Mouse (Mus musculus) cerebellum, adult 18-20 months (tissue): ENCODE results near the gene Apba3.

Experiments
- DNase-seq, 2 experiments: peaks; one replicate each; pipeline ENCODE4 v3.0.0; 2021

Gene Apba3

GRCm38 (mm10) chr10:81252424-81253419 is 14.0 kb upstream of the Apba3 start, which contains the start of gene Matk:
TSS of gene Matk (plus strand) at chr10:81252935.
- peak; percentile 68 to 73 for DNase-seq

- DNase-seq: no peak
Measured at GRCm38 (mm10) chr10:81254886-81255285, 11.9 kb upstream of the Apba3 start.

GRCm38 (mm10) chr10:81257158-81258039 is 9.4 kb upstream of the Apba3 start:
- DNase-seq: peak; percentile 53 to 65

- DNase-seq: no peak
Measured at GRCm38 (mm10) chr10:81259225-81259884, 7.4 kb upstream of the Apba3 start.

GRCm38 (mm10) chr10:81261025-81261424 is 5.7 kb upstream of the Apba3 start:
- DNase-seq: no peak

GRCm38 (mm10) chr10:81265540-81265939 is 1.2 kb upstream of the Apba3 start:
- no peak for DNase-seq

GRCm38 (mm10) chr10:81268056-81268455 is 1.3 kb downstream of the Apba3 start:
- DNase-seq: peak; percentile 85 to 93

GRCm38 (mm10) chr10:81268643-81269412 is 2.1 kb downstream of the Apba3 start:
- DNase-seq: no peak

GRCm38 (mm10) chr10:81272356-81272755 is 5.6 kb downstream of the Apba3 start:
- no peak for DNase-seq

GRCm38 (mm10) chr10:81273842-81274241 is 7.1 kb downstream of the Apba3 start:
- DNase-seq: no peak

GRCm38 (mm10) chr10:81277676-81278075 is 10.9 kb downstream of the Apba3 start:
- peak in 1 of 2 experiments; percentile 47 for DNase-seq

GRCm38 (mm10) chr10:81279496-81279895 is 12.7 kb downstream of the Apba3 start:
- no peak for DNase-seq

GRCm38 (mm10) chr10:81284189-81284588 is 17.4 kb downstream of the Apba3 start:
- no peak for DNase-seq

GRCm38 (mm10) chr10:81284719-81285118 is 18.0 kb downstream of the Apba3 start:
- DNase-seq: no peak

GRCm38 (mm10) chr10:81285694-81286450 is 19.1 kb downstream of the Apba3 start:
- DNase-seq: peak; percentile 88 to 92

GRCm38 (mm10) chr10:81286586-81286985 is 19.8 kb downstream of the Apba3 start:
- DNase-seq: no peak

GRCm38 (mm10) chr10:81287513-81288157 is 20.9 kb downstream of the Apba3 start:
- peak; percentile 60 to 62 for DNase-seq

- peak; percentile 57 to 69 for DNase-seq
Measured at GRCm38 (mm10) chr10:81288601-81289000, 21.8 kb downstream of the Apba3 start.

GRCm38 (mm10) chr10:81289278-81289677 is 22.5 kb downstream of the Apba3 start:
- DNase-seq: peak; percentile 78 to 80

GRCm38 (mm10) chr10:81289811-81290210 is 23.1 kb downstream of the Apba3 start:
- DNase-seq: no peak
